Mouse (Mus musculus) gastrocnemius, adult 18-20 months (tissue): Measurements from ENCODE around the gene Plch2. TPM values are rescaled to one million over a fixed set of nuclear protein-coding genes. Genes with fewer than 3 reads are reported as not detected.

Experiments used
- DNase-seq: peaks from one replicate; pipeline ENCODE4 v3.0.0; 2021; ENCODE audit warnings: low spot score
- total RNA-seq, 2 experiments: library from RNA; stranded (reverse); gene quantifications; 2 replicates each; pipeline ENCODE4 v1.2.3; 2021

Gene Plch2
- total RNA-seq, 2 experiments from 2014 or later, result 0.09 TPM

DNA sequence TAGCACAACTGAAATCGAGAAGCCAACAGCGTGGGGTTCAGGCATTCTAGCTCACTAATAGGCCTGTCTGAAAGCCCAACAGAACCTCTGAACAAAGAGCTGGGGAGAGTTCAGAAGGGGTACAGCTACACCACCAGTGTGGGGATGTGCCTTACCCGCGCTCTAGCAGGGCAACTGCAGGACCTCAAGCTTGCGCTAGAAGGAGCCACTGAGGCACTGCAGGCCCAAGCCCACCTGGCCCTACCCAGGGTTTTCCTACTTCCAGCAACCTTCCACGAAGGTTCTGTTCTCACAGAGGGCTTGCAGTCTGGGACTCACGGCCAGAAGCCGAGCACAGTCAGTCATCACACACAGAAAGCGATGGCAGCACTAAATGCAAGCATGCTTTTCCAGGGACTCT is 18.6 kb upstream of the Plch2 start:
- DNase-seq, result no peak

DNA sequence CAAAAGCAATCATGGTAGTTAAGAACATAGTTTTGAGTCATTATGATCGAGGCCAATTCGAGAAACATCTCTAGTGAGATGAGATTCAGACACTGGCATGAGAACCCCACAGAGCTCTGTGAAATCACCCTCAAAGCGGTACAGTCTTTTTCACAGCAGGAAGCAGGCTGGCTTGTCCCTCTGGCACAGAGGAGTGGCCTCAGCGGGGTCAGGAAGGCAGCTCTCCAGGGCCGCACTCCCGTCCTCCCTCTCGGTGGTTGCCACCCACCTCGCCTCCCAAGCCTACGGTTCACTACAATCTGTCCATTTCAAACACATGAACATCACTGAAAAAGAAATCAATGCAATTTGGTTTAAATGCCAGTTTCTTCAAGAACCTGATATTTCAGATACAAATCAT is 17.8 kb upstream of the Plch2 start:
- no peak for DNase-seq

DNA sequence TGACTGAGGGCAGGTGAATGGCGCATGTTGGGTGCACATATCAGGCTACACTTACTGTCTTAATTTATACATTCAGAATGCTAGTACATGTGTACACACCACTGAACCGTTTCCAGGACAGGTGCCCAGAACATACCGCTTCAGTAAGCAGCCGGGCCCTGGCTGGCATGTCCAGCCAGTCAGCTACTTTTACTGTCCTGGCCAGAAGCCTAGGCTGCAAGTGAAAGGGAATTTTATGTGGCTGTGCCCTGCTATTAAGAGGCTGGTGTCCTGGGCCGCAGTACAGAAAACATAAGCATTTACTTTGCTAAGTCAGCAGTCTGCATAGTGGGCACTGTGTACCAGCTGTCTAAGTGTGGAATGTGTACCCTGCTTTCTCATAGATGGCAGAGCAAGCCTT is 14.3 kb upstream of the Plch2 start:
- peak; percentile 71 for DNase-seq

DNA sequence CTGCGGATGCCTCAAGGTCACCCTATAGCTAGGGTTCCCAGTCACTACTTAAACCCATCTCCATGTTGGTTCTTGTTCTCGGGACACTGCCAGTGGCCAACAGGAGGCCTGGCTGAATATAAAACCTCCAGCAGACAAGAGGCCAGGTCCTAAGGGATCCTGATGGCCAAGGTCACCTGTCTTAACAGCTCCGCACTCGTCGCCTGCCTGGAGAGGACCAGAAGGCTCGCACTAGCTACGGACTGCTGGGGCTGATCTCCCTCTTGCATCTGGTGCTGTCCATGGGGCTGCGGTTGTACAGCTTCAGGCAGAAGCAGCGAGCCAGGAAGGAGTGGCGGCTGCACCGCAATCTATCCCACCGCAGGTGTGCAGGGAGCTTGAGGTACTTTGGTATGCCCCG is 13.6 kb upstream of the Plch2 start:
- no peak for DNase-seq

DNA sequence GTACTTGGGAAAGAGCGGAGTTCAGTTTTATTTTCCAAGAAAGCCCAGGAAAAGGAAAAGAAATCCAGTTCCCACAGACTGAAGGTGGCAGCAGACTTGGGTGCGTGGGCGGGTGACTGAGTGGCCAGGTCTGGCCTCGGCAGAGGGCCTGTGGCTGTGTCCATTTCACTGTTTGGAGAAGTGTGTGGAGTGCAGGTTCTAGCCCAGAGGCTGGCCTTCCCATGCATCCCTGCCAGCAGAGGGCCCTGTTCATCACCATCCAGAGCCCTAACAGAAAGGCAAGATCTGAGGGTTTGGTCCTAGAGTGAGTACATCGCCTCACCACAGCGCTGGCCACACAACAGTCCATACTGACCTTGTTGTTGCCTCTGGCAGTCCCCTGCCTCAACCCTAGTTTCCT is 12.6 kb upstream of the Plch2 start:
- no peak for DNase-seq

DNA sequence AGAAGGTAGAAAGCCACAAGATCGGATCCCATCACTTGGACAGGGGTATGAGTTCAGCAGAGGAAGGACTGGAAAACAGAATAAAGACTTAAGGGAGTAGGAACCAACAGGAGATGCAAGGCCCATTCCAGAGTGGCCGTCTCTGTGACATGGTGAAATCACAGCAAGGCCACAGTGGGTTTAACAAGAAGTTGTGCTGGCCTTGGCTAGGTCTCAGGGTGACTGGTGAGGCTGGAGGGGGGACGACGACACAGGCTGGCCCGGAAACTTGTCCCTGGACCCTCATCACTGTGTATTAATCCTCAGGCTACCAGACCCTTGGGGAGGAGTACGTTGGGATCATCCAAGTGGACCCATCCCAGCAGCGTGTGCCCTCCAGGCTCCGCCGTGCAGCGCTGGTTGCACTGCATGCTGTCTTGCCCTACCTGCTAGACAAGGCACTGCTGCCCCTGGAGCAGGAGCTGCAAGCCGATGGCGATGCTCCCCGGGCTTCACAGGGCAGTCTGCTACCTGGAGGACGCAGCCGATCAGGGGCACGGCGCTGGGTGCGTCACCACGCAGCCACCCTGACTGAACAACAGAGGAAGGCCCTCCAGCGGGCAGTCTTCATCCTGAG is 11.9 kb upstream of the Plch2 start:
- no peak for DNase-seq

DNA sequence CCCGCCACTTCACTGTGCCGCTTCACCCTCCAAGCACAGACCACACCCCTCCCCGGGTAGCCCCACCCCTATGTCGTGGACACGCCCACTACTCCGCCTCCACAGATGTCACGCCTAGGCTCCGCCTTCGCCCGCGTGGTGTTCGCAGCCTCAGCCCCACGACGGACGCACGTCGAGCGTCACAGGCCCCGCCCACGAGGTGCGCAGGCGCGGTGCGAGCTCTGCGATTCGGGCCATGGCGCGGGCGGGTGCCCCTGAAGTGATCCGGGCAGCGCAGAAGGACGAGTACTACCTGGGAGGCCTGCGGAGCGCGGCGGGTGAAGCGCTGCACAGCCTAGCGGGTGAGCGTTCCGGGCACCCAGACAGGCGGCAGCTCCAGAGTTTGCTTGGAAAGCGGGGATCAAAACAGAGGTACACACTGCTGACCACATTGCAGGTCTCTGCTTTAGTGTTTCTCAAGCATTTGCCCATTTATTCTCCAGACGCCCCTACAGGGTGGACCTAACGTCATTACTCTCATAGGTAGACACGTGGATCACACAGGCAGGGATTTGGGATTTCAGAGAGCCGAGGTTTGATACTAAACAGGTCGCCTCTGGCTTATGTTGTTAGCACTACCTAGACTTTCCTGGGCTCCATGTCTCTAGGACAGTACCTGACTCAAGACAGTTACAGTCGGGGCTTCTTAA is 10.4 kb upstream of the Plch2 start, which contains the start of gene Pex10:
Gene Pex10, plus strand, starts transcription at position 183 of the 689 bp plus-strand sequence.
- peak; percentile 97 for DNase-seq

DNA sequence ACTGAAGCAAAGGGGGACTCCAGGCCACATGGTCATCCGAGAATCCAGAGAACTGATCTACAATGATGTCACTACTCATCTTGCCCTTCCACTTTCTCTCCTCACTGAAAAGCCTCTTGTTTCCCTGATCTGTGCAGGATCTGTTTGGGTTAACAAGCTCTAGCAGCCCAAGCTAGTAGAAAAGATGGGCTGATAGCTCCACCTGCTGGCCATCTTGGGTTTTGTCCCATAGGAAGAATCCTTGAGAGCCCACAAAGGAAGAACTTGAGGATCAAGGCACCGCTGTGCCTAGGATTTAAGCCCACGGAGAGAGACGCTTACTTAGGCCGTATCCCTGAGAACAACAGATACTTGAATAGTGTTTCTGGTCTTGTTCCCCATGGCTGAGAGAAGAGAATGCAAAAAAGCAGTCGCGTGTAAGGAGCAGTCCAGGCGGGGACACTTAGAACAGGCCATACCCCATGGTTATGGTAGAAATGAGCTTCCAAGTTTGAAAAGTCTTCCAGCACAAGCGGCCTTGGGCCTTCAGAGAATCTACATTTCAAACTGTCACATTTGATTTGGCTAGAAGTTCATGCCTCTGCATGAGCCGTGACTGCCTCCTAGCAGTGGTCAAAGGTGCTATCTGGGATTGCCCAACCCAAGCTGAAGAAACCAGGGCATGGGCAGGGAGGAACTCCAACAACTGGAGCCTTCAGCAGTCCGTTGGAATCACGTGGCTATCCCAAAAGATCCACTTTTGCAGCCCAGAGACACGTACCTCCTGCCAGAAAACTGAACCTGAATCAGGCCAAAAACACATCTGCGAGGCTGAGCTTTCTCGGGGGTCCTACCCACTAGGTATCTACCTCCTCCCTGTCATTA is 9.6 kb upstream of the Plch2 start:
- DNase-seq, result peak; percentile 91

DNA sequence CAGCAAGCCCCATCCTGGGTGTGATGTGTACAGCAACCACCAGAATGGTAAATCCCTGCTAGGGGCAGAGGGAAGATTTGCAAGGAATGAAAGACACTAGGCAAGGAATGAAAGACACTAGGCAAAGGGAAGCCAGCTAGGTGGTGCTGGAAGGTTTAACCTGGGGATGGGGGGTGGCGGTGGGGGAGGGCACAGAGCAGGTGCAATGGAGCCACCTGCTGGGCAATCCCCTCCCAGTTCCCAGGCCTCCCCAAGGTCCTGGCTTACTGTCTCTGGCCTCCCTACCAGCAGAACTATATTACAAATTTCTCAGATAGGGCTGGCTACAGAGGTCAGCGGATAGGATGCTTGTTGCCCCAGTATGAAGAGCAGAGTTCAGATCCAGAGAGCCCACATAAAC is 7.9 kb upstream of the Plch2 start:
- no peak for DNase-seq

DNA sequence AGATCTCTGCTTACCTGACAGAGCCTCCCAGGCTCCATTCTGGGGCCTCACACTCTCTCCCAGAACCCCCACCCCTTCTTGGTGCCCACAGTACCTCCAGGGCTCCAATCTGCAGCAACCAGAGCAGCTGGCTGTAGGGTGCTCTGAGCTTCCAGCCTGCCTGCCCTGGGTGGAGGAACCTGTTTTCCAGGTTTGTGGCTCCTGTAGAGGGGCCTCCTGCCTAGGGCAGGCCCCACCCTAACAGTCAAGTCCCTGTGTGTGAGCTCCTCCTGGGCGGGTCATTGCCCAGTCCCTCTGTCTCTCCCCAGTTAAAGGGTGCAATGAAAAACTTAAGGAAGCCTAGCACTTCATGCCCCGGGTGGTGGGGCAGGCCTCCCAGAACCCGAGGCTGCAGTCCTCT is 7.3 kb upstream of the Plch2 start:
- no peak for DNase-seq

DNA sequence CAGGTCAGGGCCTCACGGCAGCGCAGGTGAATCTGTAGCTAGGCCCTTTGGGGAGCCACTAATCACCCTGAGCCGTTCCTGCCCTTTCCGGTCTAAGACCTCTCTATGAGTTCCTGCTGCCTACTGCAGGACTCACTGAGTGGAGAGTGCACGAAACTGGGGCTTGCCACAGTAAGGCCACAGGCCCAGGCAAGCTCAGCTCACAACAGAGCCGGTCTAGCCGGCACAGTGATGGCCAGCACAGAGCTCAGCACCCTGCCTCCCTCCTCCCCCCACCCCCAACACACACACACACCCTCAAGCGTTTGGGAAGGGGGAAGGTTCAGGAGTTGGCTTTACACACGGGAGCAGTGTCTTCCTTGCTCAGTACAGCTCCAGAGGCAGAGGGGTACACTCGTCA is 1.7 kb upstream of the Plch2 start:
- no peak for DNase-seq

DNA sequence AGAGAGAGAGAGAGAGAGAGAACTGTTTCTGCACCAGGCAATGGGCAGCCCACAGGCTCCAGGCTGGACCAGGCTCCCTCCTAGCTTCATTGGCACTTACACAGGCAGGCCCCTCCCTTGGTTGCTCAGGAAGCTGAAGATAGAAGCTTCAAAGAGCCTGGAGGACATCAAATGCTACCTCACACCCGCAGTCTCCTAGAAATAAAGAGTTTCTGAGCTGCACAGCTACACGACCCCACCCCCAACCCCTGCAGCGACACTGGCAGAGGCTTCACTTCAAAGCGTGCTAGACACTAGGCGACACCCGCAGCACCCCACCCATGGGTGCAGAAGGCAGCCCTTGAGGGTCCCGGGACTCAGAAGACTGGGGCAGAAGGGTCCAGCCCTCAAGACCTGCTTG is 6.5 kb downstream of the Plch2 start:
- DNase-seq, result no peak

DNA sequence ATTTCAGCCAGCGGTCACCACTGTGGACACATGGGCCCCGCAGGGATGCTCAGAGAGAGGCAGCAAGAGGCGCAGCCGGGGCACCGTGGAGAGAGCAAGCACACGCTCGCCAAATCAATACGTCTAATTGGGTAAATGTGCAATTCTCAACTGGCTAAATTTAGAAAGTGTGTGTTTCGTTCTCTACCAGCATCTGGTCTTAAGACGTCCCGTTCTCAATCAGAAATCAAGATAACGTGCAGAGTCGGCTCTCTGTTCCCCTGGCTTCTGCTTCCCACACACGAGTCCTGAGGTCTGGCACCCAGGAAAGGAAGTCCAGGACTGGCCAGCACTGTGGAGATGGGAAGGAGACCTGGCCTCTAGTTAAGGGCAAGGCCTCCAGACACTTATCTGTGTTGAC is 9.9 kb downstream of the Plch2 start:
- no peak for DNase-seq

DNA sequence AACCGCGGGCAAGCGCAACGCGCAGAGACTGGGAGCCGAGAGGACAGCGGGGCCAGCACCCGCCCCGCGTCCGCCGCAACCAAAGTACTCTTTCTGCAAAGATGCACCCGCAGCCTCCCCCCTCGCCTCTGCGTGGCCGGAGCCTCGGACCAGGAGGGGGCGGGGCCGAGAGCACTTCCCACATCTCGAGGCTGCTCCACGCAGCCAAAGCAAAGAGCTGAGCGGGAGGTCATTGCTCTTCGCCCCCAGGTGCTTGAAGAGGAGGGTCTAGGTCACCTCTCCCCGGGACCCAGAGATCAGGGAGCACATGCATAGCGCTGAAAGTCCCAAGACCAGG is 13.3 kb downstream of the Plch2 start:
- DNase-seq, result no peak

DNA sequence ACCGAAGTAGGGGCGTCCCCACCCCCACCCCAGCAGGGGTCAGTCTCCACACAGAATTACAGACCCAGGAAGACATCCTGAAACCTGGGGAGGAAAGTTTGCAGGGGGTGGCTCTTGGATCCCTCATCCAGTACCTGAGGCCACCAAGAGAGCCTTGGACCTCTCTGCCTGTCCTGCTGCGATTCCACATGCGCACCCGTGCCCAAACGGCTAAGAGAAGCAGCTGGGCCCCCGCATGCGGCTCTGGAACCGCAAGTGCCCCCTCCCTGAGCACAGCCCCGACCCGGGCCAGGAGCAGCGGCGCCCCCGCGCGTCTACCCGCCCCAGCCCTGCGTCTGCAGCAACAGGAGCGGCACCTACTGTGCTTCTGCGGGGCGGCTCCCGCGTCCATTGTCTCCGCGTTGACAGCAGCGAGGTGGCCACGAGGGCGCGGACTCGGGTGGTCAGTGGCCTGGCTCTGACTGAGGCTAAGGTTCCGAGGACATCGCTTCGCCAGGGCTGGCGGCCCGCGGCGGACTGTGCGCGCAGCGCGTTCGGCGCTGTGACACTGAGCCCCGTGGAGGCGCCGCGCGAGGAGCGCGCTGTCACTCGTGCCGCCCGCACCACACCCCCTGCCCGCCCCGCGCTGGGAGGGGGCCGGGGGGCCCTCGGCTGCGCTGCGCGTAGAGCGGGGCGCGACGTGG is 13.8 kb downstream of the Plch2 start:
- no peak for DNase-seq

DNA sequence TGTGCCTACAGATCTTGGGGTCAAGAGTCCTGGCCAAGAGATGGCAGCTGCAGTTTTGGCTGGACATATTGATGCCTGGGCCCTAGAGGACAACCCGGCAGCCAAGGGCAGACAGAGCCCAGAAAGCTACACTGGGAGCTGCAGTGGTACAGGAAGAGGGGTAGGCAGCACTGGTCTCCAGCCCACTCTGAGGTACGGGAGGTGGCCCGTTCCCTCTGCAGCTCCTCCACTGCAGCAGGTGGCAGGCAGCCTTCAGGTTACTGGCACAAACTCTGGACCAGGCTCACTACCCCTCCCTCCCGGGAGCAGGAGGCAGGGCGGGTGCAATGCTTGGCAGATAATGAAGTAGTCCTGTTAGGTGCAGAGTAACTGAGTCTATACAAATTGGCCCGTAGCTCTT is 15.9 kb downstream of the Plch2 start:
- DNase-seq, result no peak

DNA sequence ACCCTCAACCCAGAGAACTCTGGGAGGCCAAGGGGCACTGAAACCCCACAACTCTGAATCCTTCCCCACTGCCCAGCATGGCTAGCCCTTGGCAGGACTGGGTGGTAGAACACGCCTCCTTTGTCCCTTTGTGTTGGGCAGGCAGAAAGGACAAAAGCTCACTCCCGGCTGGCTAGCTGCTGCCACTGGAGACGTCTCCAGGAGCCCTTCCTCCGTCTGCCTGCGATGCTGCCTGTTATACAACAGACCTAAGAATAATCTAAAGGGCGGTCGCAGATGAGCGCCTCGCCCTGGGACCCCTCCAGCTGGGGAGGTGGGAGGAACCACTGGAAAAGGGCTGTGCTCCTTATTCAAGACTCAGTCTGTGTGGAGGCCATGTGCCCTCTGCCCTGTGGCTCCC is 16.4 kb downstream of the Plch2 start:
- DNase-seq, result no peak

DNA sequence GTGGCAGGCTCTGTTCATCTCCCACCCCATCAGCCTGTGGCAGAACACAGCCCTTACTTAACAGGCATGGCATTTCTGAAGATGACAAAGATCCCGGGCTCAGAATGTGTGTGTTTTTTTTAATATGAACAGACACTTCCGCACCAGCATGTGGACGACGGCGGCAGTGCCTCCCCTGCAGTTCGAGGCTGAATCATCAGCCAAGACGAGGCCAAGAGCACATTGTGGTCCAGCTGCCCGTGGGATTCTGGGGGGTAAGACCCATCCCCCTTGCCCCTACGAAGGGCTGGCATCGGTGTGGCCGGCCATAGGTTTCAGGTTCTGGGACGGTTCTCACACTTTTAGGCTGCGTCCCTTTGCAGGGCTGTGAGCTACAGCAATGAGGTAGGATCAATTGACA is 21.8 kb downstream of the Plch2 start:
- no peak for DNase-seq

DNA sequence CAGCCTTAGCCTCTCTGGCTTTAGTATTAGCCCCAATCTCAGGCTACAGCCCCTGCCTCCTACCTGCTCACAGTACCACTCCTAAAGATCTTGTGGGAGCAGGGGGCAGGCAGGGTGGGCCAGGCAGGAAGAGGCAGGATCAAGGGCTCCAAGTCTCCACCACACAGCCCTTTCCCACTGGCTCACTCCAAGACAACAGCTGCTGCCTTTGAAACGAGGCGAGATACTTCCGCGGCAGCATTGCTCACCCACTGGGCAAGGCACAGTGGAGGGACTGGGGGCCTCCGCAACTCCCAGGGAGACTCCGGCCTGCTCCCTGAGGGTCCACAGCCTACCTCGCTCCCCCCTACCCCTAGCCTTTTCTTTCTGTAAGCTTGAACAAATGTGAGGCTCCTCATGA is 22.4 kb downstream of the Plch2 start:
- no peak for DNase-seq

DNA sequence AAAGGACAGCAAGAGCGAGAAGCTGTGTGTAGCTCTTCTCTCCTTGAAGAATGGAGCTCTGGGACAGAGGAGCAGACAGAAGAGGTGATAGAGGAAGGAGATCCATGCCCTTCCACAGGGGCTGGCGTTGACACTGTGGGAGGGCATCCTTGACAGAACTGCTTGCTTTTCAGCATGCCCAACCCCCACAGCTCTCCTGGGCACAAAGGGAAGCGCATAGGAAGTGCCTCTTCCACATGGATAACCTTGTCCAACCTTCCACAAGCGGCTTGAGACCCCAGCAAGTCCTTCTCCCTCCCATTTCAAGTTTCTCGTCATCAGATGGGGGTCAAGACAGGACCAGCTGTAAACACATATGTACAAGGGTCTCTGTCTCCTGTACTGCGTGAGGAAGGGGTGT is 23.5 kb downstream of the Plch2 start:
- DNase-seq, result no peak

DNA sequence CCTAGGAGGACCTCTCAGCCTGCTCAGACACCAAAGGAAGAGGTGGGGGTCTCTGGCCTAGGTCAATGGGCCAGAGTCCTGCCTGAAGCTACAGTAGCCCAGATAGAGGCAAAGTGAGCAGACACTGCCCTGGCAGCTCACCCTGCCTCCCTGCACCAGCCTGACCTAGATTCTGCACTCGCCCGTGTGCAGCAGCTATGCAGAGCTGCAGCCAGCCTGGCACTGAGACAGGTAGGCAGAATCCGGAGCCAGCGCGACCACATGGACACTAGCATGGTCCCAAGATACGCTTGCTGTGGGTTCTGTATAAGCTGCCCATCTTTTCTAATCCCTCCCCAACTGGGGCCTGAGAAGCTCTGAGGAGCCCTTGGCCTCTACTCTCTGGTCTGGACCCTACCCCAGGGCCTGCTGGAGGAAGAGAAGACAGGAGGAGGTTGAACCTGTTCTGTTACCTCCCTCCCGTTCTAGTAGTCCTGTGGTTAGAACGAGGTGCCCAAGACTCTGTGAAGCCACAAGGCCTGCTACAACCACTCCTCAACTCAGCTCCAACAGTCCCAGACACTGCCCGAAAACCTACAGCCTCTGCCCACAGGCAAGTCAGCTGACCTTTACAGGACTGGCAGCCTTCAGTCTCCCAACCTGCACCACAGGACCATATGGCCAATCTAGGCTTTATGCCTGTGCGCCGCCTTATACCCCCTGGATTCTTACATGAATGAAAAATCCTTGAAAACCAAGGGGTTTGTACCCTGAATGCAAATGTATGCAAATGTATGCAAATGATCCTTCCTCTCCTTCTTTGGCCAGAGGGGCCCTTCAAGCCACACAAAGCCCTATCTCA is 32.2 kb downstream of the Plch2 start:
- no peak for DNase-seq
